Mouse (Mus musculus): ENCODE data around the gene Tmem63b.

Gene Tmem63b

GRCm38 (mm10) chr17:45619386-45620256 is 67.1 kb downstream of the Tmem63b start:
- DNase-seq (ENCODE audit: low spot score): no peak

GRCm38 (mm10) chr17:45618941-45619385 is 67.7 kb downstream of the Tmem63b start:
- DNase-seq (ENCODE audit: low spot score): no peak

- no peak for DNase-seq (ENCODE audit: low spot score)
These were observed 69.0 kb downstream of the Tmem63b start for GRCm38 (mm10) chr17:45617655-45618054.

- no peak for DNase-seq (ENCODE audit: low spot score)
These were observed 70.0 kb downstream of the Tmem63b start for GRCm38 (mm10) chr17:45616679-45617078.

GRCm38 (mm10) chr17:45616046-45616650 is 70.6 kb downstream of the Tmem63b start:
- DNase-seq (ENCODE audit: low spot score): no peak

- DNase-seq (ENCODE audit: low spot score): no peak
These were observed 73.8 kb downstream of the Tmem63b start for GRCm38 (mm10) chr17:45612921-45613320.

- DNase-seq (ENCODE audit: low spot score): no peak
These were observed 74.7 kb downstream of the Tmem63b start for GRCm38 (mm10) chr17:45612008-45612407.

Data from layer of hippocampus, adult 9-10 months (tissue).